Mouse (Mus musculus): ENCODE data around the gene Plbd2. TPM values are rescaled to one million over a fixed set of nuclear protein-coding genes. Genes with fewer than 3 reads are reported as not detected.
"Not testable (repeated sequence)": the region's sequence is repeated elsewhere in the genome, so short reads cannot be mapped to it uniquely, and the experiment has no call there.

The Plbd2 gene
- polyA plus RNA-seq, 1 experiment from 2014 or later = 42.0 TPM

- Histone ChIP-seq H3K9me3 (replicated peaks) (no peaks in the 10 kb centered on the region), H3K4me2 (replicated peaks) (no peak overlapping the region), H3K4me1 (peaks cover 22% of the 10 kb centered on the region), H3K9ac (no peak overlapping the region), H3K4me3 (no peak overlapping the region), H3K27me3 (no peaks in the 10 kb centered on the region; the same call in 1 of the 2 replicates), H3K36me3 (no peaks in the 10 kb centered on the region), H3K27ac (no peak overlapping the region)
- ATAC-seq (ENCODE audit: low FRiP score) = no peak
- WGBS = 76% methylated on average over 9 of the region's 9 CpGs
These were observed 2.4 kb upstream of the Plbd2 start for GRCm38 (mm10) chr5:120505781-120506180.

- Histone ChIP-seq H3K4me2 (replicated peaks) (0 out of 2 replicates have a peak overlapping the region, but pooled peaks have one; percentile 3), H3K36me3 (no peaks in the 10 kb centered on the region), H3K9ac (no peak overlapping the region), H3K4me3 (no peak overlapping the region), H3K4me1 (peaks cover 21% of the 10 kb centered on the region), H3K9me3 (replicated peaks) (no peaks in the 10 kb centered on the region), H3K27me3 (no peaks in the 10 kb centered on the region; the same call in 1 of the 2 replicates), H3K27ac (no peak overlapping the region)
- 23% methylated on average over 16 of the region's 16 CpGs for WGBS
- ATAC-seq (ENCODE audit: low FRiP score) = no peak
These were observed 1.9 kb upstream of the Plbd2 start for GRCm38 (mm10) chr5:120505368-120505767.

- peaks cover 21% of the 10 kb centered on the region for H3K4me1 ChIP-seq
- peak overlapping the region; percentile 91 for H3K4me3 ChIP-seq
- peak overlapping the region; percentile 88 for H3K9ac ChIP-seq
- H3K27ac ChIP-seq = no peak overlapping the region
- peak overlapping the region; percentile 94 for H3K4me2 ChIP-seq (replicated peaks)
- 8% methylated on average over 12 of the region's 12 CpGs for WGBS
- H3K36me3 ChIP-seq = 0 out of 2 replicates have a peak, but pooled peaks cover 6% of the 10 kb centered on the region
- no peaks in the 10 kb centered on the region for H3K9me3 ChIP-seq (replicated peaks)
- no peak for ATAC-seq (ENCODE audit: low FRiP score)
- no peaks in the 10 kb centered on the region; the same call in 1 of the 2 replicates for H3K27me3 ChIP-seq
These were observed 716 bp downstream of the Plbd2 start for GRCm38 (mm10) chr5:120502675-120503143.

DNA sequence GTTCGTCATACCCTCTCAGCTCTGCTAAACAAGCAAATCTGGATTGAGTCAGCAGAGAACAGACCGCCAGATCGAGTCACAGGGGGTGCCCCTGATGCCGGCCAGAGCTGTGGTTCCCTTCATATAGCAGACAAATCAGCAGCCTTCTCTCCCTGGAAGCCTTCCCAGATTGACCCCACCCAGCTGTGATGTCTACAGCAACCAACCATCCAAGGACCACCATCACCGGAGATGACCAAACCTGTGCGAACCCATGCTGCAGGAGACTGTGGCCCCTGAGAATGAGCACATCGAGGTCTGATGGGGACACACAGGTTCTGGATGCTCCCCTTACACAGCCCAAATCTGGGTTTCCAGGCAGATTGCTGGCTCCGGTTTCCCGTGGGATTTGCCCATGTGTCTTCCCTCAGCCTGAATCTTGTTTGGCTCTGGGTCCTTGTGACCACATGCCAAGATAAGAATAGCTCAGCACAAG lies 1.2 kb downstream of the Plbd2 start:
- 70% methylated on average over 9 of the region's 9 CpGs for WGBS
- Histone ChIP-seq H3K4me2 (replicated peaks) (peak overlapping the region; percentile 94), H3K4me3 (peak overlapping the region; percentile 91), H3K27me3 (no peaks in the 10 kb centered on the region), H3K4me1 (peaks cover 19% of the 10 kb centered on the region), H3K9ac (peak overlapping the region; percentile 88; the same call in 1 of the 2 replicates), H3K36me3 (0 out of 2 replicates have a peak, but pooled peaks cover 6% of the 10 kb centered on the region), H3K9me3 (replicated peaks) (no peaks in the 10 kb centered on the region), H3K27ac (no peak overlapping the region)
- ATAC-seq (ENCODE audit: low FRiP score) = no peak

DNA sequence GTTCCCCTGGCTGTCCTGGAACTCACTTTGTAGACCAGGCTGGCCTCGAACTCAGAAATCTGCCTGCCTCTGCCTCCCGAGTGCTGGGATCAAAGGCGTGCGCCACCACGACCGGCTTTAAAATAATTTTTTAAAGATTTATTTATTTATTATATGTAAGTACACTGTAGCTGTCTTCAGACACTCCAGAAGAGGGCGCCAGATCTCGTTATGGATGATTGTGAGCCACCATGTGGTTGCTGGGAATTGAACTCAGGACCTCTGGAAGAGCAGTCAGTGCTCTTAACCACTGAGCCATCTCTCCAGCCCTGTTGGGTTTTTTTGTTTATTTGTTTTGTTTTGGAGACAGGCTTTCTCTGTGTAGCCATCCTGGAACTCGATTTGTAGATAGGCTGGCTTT lies 2.8 kb downstream of the Plbd2 start:
- not testable (repeated sequence) for ATAC-seq (ENCODE audit: low FRiP score); H3K36me3 ChIP-seq; H3K9me3 ChIP-seq (replicated peaks); H3K4me3 ChIP-seq; H3K27ac ChIP-seq; H3K27me3 ChIP-seq; H3K9ac ChIP-seq; H3K4me2 ChIP-seq (replicated peaks)
- WGBS = 88% methylated on average over 9 of the region's 9 CpGs
- peaks cover 19% of the 10 kb centered on the region for H3K4me1 ChIP-seq

- H3K4me2 ChIP-seq (replicated peaks) = no peak overlapping the region
- 84% methylated on average over 4 of the region's 4 CpGs for WGBS
- no peaks in the 10 kb centered on the region for H3K9me3 ChIP-seq (replicated peaks)
- no peak overlapping the region for H3K27ac ChIP-seq
- ATAC-seq (ENCODE audit: low FRiP score) = no peak
- peaks cover 18% of the 10 kb centered on the region for H3K4me1 ChIP-seq
- H3K27me3 ChIP-seq = no peaks in the 10 kb centered on the region
- H3K36me3 ChIP-seq = peaks cover 15% of the 10 kb centered on the region; the same call in 1 of the 2 replicates
- no peak overlapping the region for H3K9ac ChIP-seq
- H3K4me3 ChIP-seq = no peak overlapping the region
These were observed 4.2 kb downstream of the Plbd2 start for GRCm38 (mm10) chr5:120499202-120499601.

DNA sequence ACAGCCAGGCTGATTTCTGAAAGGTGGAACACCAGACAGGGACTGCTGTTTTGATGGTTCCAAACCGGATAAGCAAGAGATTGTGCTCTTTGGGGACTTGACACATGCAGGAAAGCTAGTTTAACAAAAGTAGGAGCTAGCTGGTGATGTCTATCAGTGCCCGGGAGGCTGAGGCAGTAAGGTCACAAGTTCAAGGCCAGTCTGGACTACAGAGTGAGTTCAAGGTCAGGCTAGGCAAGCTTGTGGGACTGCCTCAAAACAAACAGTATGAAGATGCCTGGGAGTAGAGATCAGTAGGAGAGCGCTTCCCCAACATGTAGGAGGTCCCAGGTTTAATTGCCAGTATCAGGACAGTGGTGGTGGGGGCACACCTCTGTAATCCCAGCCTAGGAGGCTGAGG lies 6.4 kb downstream of the Plbd2 start:
- ATAC-seq (ENCODE audit: low FRiP score) = no peak

GRCm38 (mm10) chr5:120495703-120496226 lies 7.7 kb downstream of the Plbd2 start:
- no peak overlapping the region for H3K9ac ChIP-seq

More for the DNA sequence above, 6.4 kb downstream of the Plbd2 start:
- Histone ChIP-seq H3K4me2 (replicated peaks) (no peak overlapping the region), H3K27me3 (no peaks in the 10 kb centered on the region), H3K27ac (no peak overlapping the region), H3K4me1 (peaks cover 10% of the 10 kb centered on the region), H3K9ac (no peak overlapping the region), H3K9me3 (replicated peaks) (no peaks in the 10 kb centered on the region), H3K4me3 (no peak overlapping the region), H3K36me3 (peaks cover 29% of the 10 kb centered on the region)
- 90% methylated on average over 3 of the region's 3 CpGs for WGBS

DNA sequence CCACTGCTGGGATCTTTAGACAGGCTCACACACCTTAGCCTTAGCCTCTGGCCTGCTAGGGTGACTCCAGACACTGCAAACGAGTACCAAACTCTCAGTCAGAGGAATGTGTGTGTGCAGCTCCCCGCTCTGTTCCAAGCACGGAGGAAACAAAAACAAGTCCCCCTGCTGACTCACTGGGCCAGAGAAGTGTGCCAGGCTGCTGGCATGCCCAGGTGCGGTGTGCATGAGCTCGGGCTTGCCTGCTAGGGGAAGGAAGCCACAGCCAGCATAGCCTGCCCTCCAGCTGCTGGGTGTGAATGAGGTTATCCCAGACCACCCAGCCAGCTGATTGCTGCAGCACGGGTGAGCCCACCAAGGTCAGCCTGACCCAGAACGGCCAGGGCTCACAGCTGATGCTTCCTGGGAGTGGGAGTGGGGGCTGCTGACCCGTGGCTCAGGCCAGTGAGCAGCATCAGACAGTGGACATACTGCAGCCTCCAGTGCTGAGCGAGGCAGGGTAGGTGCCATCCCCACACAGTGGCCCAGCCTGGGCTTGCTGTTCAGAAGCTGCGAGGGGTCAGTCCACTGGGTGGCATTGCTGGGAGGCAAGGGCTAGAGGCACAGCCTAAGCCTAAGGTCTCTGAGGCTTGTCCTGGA lies 8.2 kb downstream of the Plbd2 start:
- WGBS = 74% methylated on average over 10 of the region's 10 CpGs
- no peak overlapping the region for H3K4me3 ChIP-seq
- peaks cover 31% of the 10 kb centered on the region for H3K36me3 ChIP-seq
- peaks cover 7% of the 10 kb centered on the region for H3K4me1 ChIP-seq
- no peaks in the 10 kb centered on the region for H3K9me3 ChIP-seq (replicated peaks)
- no peak overlapping the region for H3K9ac ChIP-seq
- no peak for ATAC-seq (ENCODE audit: low FRiP score)
- H3K27ac ChIP-seq = no peak overlapping the region
- H3K4me2 ChIP-seq (replicated peaks) = no peak overlapping the region
- no peaks in the 10 kb centered on the region for H3K27me3 ChIP-seq

More at GRCm38 (mm10) chr5:120495703-120496226, 7.7 kb downstream of the Plbd2 start:
- Histone ChIP-seq H3K4me3 (no peak overlapping the region), H3K4me2 (replicated peaks) (no peak overlapping the region), H3K36me3 (peaks cover 31% of the 10 kb centered on the region), H3K4me1 (peaks cover 7% of the 10 kb centered on the region), H3K27ac (no peak overlapping the region), H3K9me3 (replicated peaks) (no peaks in the 10 kb centered on the region), H3K27me3 (no peaks in the 10 kb centered on the region)
- ATAC-seq (ENCODE audit: low FRiP score) = no peak
- 92% methylated on average over 13 of the region's 13 CpGs for WGBS

GRCm38 (mm10) chr5:120493873-120494395 lies 9.5 kb downstream of the Plbd2 start:
- no peaks in the 10 kb centered on the region for H3K9me3 ChIP-seq (replicated peaks)
- ATAC-seq (ENCODE audit: low FRiP score) = no peak; the same call in 1 of the 2 replicates
- H3K4me3 ChIP-seq = no peak overlapping the region
- no peak overlapping the region; the same call in 1 of the 2 replicates for H3K27ac ChIP-seq
- H3K4me1 ChIP-seq = peaks cover 7% of the 10 kb centered on the region
- no peaks in the 10 kb centered on the region for H3K27me3 ChIP-seq
- H3K36me3 ChIP-seq = peaks cover 34% of the 10 kb centered on the region
- 85% methylated on average over 9 of the region's 9 CpGs for WGBS
- H3K9ac ChIP-seq = peak overlapping the region; percentile 23; the same call in 1 of the 2 replicates
- no peak overlapping the region for H3K4me2 ChIP-seq (replicated peaks)

- Histone ChIP-seq H3K4me3 (no peak overlapping the region), H3K4me2 (replicated peaks) (no peak overlapping the region), H3K9me3 (replicated peaks) (no peaks in the 10 kb centered on the region), H3K36me3 (peaks cover 34% of the 10 kb centered on the region), H3K27me3 (no peaks in the 10 kb centered on the region), H3K4me1 (peaks cover 7% of the 10 kb centered on the region), H3K27ac (no peak overlapping the region; the same call in 1 of the 2 replicates), H3K9ac (peak overlapping the region; percentile 23; the same call in 1 of the 2 replicates)
- WGBS = 87% methylated on average over 6 of the region's 6 CpGs
- ATAC-seq (ENCODE audit: low FRiP score) = no peak
These were observed 10.0 kb downstream of the Plbd2 start for GRCm38 (mm10) chr5:120493440-120493839.

GRCm38 (mm10) chr5:120492437-120492836 lies 11.0 kb downstream of the Plbd2 start:
- no peak overlapping the region for H3K4me2 ChIP-seq (replicated peaks)
- no peak overlapping the region for H3K9ac ChIP-seq
- no peaks in the 10 kb centered on the region for H3K9me3 ChIP-seq (replicated peaks)
- 70% methylated on average over 11 of the region's 11 CpGs for WGBS
- H3K4me3 ChIP-seq = no peak overlapping the region
- no peak for ATAC-seq (ENCODE audit: low FRiP score)
- peaks cover 7% of the 10 kb centered on the region for H3K4me1 ChIP-seq
- H3K27me3 ChIP-seq = no peaks in the 10 kb centered on the region
- peaks cover 41% of the 10 kb centered on the region for H3K36me3 ChIP-seq
- no peak overlapping the region for H3K27ac ChIP-seq
